Mouse (Mus musculus): Measurements from ENCODE around the gene Ccnb1. TPM values are rescaled to one million over a fixed set of nuclear protein-coding genes. Genes with fewer than 3 reads are reported as not detected.
A peak's percentile ranks its signal among the peaks of the same experiment; 100 is the strongest.

The Ccnb1 gene
- polyA plus RNA-seq, 1 experiment, result 11.2 TPM

DNA sequence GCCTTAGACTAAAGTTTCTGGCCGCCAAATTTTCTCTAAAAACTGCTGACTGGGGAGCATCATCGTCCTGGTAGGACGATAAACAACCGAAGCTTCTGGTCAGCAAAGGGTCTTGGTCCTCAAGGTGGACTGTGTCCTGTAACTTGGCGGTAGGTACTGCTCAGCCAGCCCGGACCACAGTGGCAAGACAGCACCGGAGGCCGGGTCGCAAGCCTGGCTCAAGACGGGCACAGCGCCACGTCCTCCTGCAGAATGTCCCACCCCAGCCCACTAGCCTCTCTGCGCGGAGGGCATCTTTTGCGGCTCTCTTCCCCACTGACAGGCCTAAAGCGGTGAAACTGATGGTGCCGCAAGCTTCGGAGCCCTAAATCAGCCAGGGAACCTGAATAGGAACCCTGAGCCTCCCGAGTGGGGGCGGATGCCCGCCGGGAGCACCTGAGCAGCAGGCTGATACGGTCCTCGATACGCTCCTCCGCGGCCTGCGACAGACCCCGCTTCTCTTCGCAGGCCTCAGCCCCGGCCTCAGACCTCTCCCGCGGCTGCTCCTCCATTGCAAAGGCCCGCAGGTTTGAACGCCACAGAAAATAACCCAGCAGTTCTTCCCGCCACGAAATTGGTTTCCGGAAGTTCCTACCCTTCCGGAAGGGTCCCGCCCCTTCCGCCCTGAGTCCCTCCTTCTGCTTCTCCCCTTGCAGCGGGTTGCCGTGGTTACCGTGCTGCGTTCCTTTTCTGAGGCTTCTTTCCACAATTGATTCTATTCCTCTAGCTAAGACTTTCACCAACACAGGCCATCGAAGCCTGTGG is 10.9 kb downstream of the Ccnb1 start, which contains the start of gene Cenph:
Cenph (minus strand) TSS at position 648 of the 804 bp plus-strand sequence.
- Histone ChIP-seq H3K4me1 (ENCODE audit: control insufficient read depth, insufficient read depth, insufficient read length, low read length) (peaks cover 3% of the 10 kb centered on the region), H3K4me3 (ENCODE audit: low read depth, low read length) (peak within 1 kb of the TSS; percentile 90), H3K36me3 (ENCODE audit: control insufficient read depth, insufficient read depth, low read length) (no peaks in the 10 kb centered on the region; the same call in 1 of the 2 replicates), H3K27me3 (ENCODE audit: control insufficient read depth, insufficient read depth, low read length) (no peaks in the 10 kb centered on the region), H3K27ac (ENCODE audit: insufficient read depth, low read depth, low read length) (no peak within 1 kb of the TSS)
- TF ChIP-seq POLR2A (IDR thresholded peaks at IDR 0.05; ENCODE audit: low read depth, low read length) (no peak), CTCF (IDR thresholded peaks at IDR 0.05; ENCODE audit: extremely low read depth, insufficient read length, insufficient replicate concordance, low read depth, low read length) (no peak)
- under 1% methylated on average over 46 of the region's 46 CpGs for WGBS

DNA sequence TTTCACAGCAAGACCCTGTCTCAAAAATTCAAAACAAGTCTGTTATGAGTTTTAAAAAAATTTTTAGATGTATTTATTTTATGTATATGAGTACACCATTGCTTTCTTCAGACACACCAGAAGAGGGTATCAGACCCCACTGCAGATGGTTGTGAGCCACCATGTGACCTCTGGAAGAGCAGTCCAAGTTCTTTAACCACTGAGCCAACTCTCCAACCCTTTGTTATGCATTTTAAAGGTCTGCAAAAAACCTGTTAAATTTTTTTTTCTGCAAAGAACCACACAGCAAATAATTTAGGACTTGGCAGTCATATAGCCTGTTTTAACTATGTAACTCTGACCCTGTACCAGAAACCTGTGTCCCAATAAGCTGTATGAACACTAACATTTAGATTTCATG is 11.7 kb downstream of the Ccnb1 start:
- H3K36me3 ChIP-seq (ENCODE audit: control insufficient read depth, insufficient read depth, low read length), result no peaks in the 10 kb centered on the region; the same call in 1 of the 2 replicates
- peaks cover 3% of the 10 kb centered on the region for H3K4me1 ChIP-seq (ENCODE audit: control insufficient read depth, insufficient read depth, insufficient read length, low read length)
- no peaks in the 10 kb centered on the region for H3K27me3 ChIP-seq (ENCODE audit: control insufficient read depth, insufficient read depth, low read length)
- H3K27ac ChIP-seq (ENCODE audit: insufficient read depth, low read depth, low read length), result no peak overlapping the region
- no peak overlapping the region for H3K4me3 ChIP-seq (ENCODE audit: low read depth, low read length)
- TF ChIP-seq POLR2A (IDR thresholded peaks at IDR 0.05; ENCODE audit: low read depth, low read length) (no peak), CTCF (IDR thresholded peaks at IDR 0.05; ENCODE audit: extremely low read depth, insufficient read length, insufficient replicate concordance, low read depth, low read length) (no peak)

DNA sequence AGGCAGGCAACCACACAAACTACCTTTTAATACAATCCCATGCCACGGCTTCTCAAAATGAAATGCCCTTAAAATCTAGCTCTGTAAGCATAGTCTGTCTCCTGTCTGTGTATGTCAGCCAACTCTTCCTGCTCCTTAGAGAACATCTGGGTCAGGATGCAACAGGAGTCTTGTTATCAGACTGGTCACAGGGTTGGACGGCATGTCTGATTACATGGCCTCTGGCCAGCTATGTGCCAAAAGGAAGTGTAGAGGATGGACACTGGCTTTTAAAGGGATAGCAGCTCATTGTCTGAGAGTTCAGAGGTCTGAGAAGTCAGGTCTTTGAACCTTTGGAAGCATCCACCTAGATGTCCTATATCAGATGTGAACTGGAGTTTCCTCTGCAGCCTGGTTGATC is 31.0 kb downstream of the Ccnb1 start:
- H3K4me3 ChIP-seq (ENCODE audit: low read depth, low read length), result no peak overlapping the region
- no peak overlapping the region for H3K27ac ChIP-seq (ENCODE audit: insufficient read depth, low read depth, low read length)
- H3K36me3 ChIP-seq (ENCODE audit: control insufficient read depth, insufficient read depth, low read length), result no peaks in the 10 kb centered on the region
- no peaks in the 10 kb centered on the region for H3K27me3 ChIP-seq (ENCODE audit: control insufficient read depth, insufficient read depth, low read length)
- TF ChIP-seq CTCF (IDR thresholded peaks at IDR 0.05; ENCODE audit: extremely low read depth, insufficient read length, insufficient replicate concordance, low read depth, low read length), result no peak
- no peak for TF ChIP-seq POLR2A (IDR thresholded peaks at IDR 0.05; ENCODE audit: low read depth, low read length)
- 64% methylated on average over 2 of the region's 2 CpGs for WGBS
- H3K4me1 ChIP-seq (ENCODE audit: control insufficient read depth, insufficient read depth, insufficient read length, low read length), result peaks cover 2% of the 10 kb centered on the region; the same call in 1 of the 2 replicates

DNA sequence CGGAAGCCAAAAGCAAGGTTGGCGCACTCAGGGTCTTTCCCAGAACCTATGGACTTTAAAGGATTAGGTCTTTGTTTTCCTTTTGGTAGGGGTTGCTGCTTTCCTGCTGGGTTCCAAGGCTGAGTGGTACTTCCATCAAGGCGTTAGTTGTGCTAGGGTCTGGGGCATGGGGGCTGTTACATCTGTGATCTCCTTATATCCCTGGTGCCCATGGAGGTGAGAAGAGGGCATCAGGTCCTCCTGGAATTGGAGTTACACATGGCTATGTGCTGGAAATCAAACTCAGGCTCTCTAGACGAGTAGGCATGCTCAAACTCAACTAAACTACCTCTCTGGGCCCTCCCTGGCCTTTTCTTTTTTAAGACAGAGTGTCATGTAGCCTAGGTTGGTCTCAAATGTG is 32.2 kb downstream of the Ccnb1 start:
- Histone ChIP-seq H3K4me1 (ENCODE audit: control insufficient read depth, insufficient read depth, insufficient read length, low read length) (peaks cover 2% of the 10 kb centered on the region; the same call in 1 of the 2 replicates), H3K27ac (ENCODE audit: insufficient read depth, low read depth, low read length) (no peak overlapping the region), H3K4me3 (ENCODE audit: low read depth, low read length) (no peak overlapping the region), H3K36me3 (ENCODE audit: control insufficient read depth, insufficient read depth, low read length) (no peaks in the 10 kb centered on the region), H3K27me3 (ENCODE audit: control insufficient read depth, insufficient read depth, low read length) (no peaks in the 10 kb centered on the region)
- 69% methylated on average over 4 of the region's 4 CpGs for WGBS
- TF ChIP-seq POLR2A (IDR thresholded peaks at IDR 0.05; ENCODE audit: low read depth, low read length), result no peak
- TF ChIP-seq CTCF (IDR thresholded peaks at IDR 0.05; ENCODE audit: extremely low read depth, insufficient read length, insufficient replicate concordance, low read depth, low read length), result no peak

DNA sequence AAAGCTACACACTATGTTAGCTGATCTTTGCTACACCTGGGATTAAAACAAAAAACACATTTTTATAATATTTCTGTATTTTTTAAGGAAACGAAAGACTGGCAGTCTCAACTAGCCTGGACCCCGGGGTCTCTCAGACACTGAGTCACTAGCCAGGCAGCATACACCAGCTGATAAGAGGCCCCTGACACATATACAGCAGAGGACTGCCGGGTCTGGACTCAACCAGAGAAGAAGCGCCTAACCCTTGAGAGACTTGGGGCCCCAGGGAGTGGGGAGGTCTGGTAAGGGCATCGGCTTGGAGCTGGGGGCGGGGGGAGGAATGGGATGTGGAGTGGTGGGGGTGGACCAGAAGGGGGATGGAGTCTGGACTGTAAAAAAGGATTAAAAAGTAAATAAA is 33.4 kb downstream of the Ccnb1 start:
- no peaks in the 10 kb centered on the region for H3K36me3 ChIP-seq (ENCODE audit: control insufficient read depth, insufficient read depth, low read length)
- no peaks in the 10 kb centered on the region for H3K27me3 ChIP-seq (ENCODE audit: control insufficient read depth, insufficient read depth, low read length)
- H3K4me3 ChIP-seq (ENCODE audit: low read depth, low read length), result no peak overlapping the region
- H3K27ac ChIP-seq (ENCODE audit: insufficient read depth, low read depth, low read length), result no peak overlapping the region
- 71% methylated on average over 6 of the region's 6 CpGs for WGBS
- H3K4me1 ChIP-seq (ENCODE audit: control insufficient read depth, insufficient read depth, insufficient read length, low read length), result peaks cover 2% of the 10 kb centered on the region; the same call in 1 of the 2 replicates
- no peak for TF ChIP-seq POLR2A (IDR thresholded peaks at IDR 0.05; ENCODE audit: low read depth, low read length)
- no peak for TF ChIP-seq CTCF (IDR thresholded peaks at IDR 0.05; ENCODE audit: extremely low read depth, insufficient read length, insufficient replicate concordance, low read depth, low read length)

DNA sequence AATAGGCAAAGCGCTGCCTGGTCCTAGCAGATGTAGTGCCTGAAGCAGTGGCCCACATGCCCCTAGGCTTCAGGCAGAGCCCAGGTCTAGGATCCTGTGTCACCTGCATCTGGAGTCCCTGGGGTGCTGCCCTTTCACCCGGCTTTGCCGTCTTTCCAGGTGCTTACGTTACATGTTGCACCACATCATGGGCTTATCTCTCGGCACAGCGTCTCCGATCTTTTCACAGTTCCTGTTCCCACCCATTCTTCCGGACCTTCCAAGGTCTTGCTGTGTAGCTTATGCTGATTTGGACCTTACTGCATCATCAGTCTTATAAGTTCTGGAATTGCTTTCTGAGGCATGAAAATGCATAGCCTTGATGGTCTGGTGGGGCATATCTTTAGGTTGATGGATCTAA is 33.8 kb downstream of the Ccnb1 start:
- Histone ChIP-seq H3K36me3 (ENCODE audit: control insufficient read depth, insufficient read depth, low read length) (no peaks in the 10 kb centered on the region), H3K27me3 (ENCODE audit: control insufficient read depth, insufficient read depth, low read length) (no peaks in the 10 kb centered on the region), H3K27ac (ENCODE audit: insufficient read depth, low read depth, low read length) (no peak overlapping the region), H3K4me1 (ENCODE audit: control insufficient read depth, insufficient read depth, insufficient read length, low read length) (peaks cover 2% of the 10 kb centered on the region; the same call in 1 of the 2 replicates), H3K4me3 (ENCODE audit: low read depth, low read length) (no peak overlapping the region)
- 59% methylated on average over 8 of the region's 8 CpGs for WGBS
- TF ChIP-seq POLR2A (IDR thresholded peaks at IDR 0.05; ENCODE audit: low read depth, low read length) (no peak), CTCF (IDR thresholded peaks at IDR 0.05; ENCODE audit: extremely low read depth, insufficient read length, insufficient replicate concordance, low read depth, low read length) (no peak)

DNA sequence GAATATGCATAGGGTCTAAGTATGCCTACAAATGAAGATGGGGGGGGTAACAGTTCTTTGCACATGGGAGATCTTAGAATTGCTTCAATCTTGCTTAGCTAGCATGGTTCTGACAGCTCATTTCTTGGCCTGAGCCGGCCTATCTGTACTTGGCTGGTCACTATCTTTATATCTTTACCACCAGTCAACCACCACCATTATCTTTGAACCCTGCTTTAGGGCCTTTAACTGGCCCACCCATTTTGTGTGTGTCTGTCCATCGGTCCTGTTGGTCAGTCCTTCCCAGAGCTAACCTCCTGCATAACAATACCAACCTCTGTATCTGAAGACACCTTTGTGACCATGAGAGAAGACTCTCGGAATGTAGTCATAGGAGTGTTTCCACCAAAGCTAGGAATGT is 35.0 kb downstream of the Ccnb1 start:
- Histone ChIP-seq H3K4me3 (ENCODE audit: low read depth, low read length) (no peak overlapping the region), H3K4me1 (ENCODE audit: control insufficient read depth, insufficient read depth, insufficient read length, low read length) (peaks cover 2% of the 10 kb centered on the region; the same call in 1 of the 2 replicates), H3K27ac (ENCODE audit: insufficient read depth, low read depth, low read length) (no peak overlapping the region), H3K36me3 (ENCODE audit: control insufficient read depth, insufficient read depth, low read length) (no peaks in the 10 kb centered on the region), H3K27me3 (ENCODE audit: control insufficient read depth, insufficient read depth, low read length) (no peaks in the 10 kb centered on the region)
- 73% methylated on average over 3 of the region's 3 CpGs for WGBS
- TF ChIP-seq CTCF (IDR thresholded peaks at IDR 0.05; ENCODE audit: extremely low read depth, insufficient read length, insufficient replicate concordance, low read depth, low read length) (no peak), POLR2A (IDR thresholded peaks at IDR 0.05; ENCODE audit: low read depth, low read length) (no peak)
